Mouse (Mus musculus) embryo, embryonic 10.5 days (tissue): ENCODE data around the gene H2-T24.
"Not testable (repeated sequence)": the region's sequence is repeated elsewhere in the genome, so short reads cannot be mapped to it uniquely, and the experiment has no call there.

Experiments
- DNase-seq: peaks from one replicate; pipeline ENCODE4 v3.0.0-alpha.2; 2015; ENCODE audit warnings: low spot score

The H2-T24 gene

GRCm38 (mm10) chr17:36023710-36024654 is 3.6 kb upstream of the H2-T24 start:
- DNase-seq, result no peak

GRCm38 (mm10) chr17:36022922-36023321 is 2.6 kb upstream of the H2-T24 start:
- no peak for DNase-seq

GRCm38 (mm10) chr17:36022098-36022497 is 1.7 kb upstream of the H2-T24 start:
- DNase-seq, result no peak

- DNase-seq, result no peak
Observed at GRCm38 (mm10) chr17:36021309-36021708, 949 bp upstream of the H2-T24 start.

- no peak for DNase-seq
Observed at GRCm38 (mm10) chr17:36019519-36019918, 841 bp downstream of the H2-T24 start.

GRCm38 (mm10) chr17:36018979-36019378 is 1.4 kb downstream of the H2-T24 start:
- DNase-seq, result no peak

- DNase-seq, result no peak
Observed at GRCm38 (mm10) chr17:36017046-36017445, 3.3 kb downstream of the H2-T24 start.

- no peak for DNase-seq
Observed at GRCm38 (mm10) chr17:36014977-36015376, 5.4 kb downstream of the H2-T24 start.

GRCm38 (mm10) chr17:36004409-36004808 is 16.0 kb downstream of the H2-T24 start:
- not testable (repeated sequence) for DNase-seq

- DNase-seq, result no peak
Observed at GRCm38 (mm10) chr17:36003331-36003730, 17.0 kb downstream of the H2-T24 start.

GRCm38 (mm10) chr17:36001966-36002365 is 18.4 kb downstream of the H2-T24 start:
- DNase-seq, result no peak

- DNase-seq, result no peak
Observed at GRCm38 (mm10) chr17:36001121-36001897, 19.1 kb downstream of the H2-T24 start.

- no peak for DNase-seq
Observed at GRCm38 (mm10) chr17:36000349-36000748, 20.0 kb downstream of the H2-T24 start.

- no peak for DNase-seq
Observed at GRCm38 (mm10) chr17:35999356-35999755, 21.0 kb downstream of the H2-T24 start.

- no peak for DNase-seq
Observed at GRCm38 (mm10) chr17:35998545-35999305, 21.6 kb downstream of the H2-T24 start.

- DNase-seq, result no peak
Observed at GRCm38 (mm10) chr17:35997713-35998510, 22.4 kb downstream of the H2-T24 start.

GRCm38 (mm10) chr17:35996949-35997348 is 23.4 kb downstream of the H2-T24 start:
- DNase-seq, result peak; percentile 99

- peak; percentile 43 for DNase-seq
Observed at GRCm38 (mm10) chr17:35994879-35995240, 25.5 kb downstream of the H2-T24 start.

- DNase-seq, result peak; percentile 91
Observed at GRCm38 (mm10) chr17:35994175-35994878, 26.0 kb downstream of the H2-T24 start.

- peak; percentile 91 for DNase-seq
Observed at GRCm38 (mm10) chr17:35993675-35994074, 26.7 kb downstream of the H2-T24 start.

GRCm38 (mm10) chr17:35991781-35992180 is 28.6 kb downstream of the H2-T24 start:
- DNase-seq, result no peak
